Mouse (Mus musculus): ENCODE results near the gene Patz1. TPM values are rescaled to one million over a fixed set of nuclear protein-coding genes. Genes with fewer than 3 reads are reported as not detected.

Patz1 gene
- polyA plus RNA-seq, 1 experiment from 2014 or later, result 10.9 TPM

- Histone ChIP-seq H3K27ac (peak overlapping the region; percentile 22; the same call in 1 of the 2 replicates), H3K79me2 (ENCODE audit: inconsistent target) (no peaks in the 10 kb centered on the region), H3K36me3 (ENCODE audit: inconsistent target) (no peaks in the 10 kb centered on the region), H3K4me3 (ENCODE audit: inconsistent target) (peak overlapping the region; percentile 44)
- 5% methylated on average over 9 of the region's 9 CpGs for WGBS (ENCODE audit: missing documents)
Observed at GRCm38 (mm10) chr11:3330566-3330965, 41.9 kb downstream of the Patz1 start.

- WGBS (ENCODE audit: missing documents), result 8% methylated on average over 14 of the region's 14 CpGs
Observed at GRCm38 (mm10) chr11:3330991-3331750, 42.5 kb downstream of the Patz1 start.

GRCm38 (mm10) chr11:3331756-3332642 is 43.3 kb downstream of the Patz1 start:
- no peak overlapping the region for H3K27ac ChIP-seq
- 1% methylated on average over 68 of the region's 75 CpGs for WGBS (ENCODE audit: missing documents)
- H3K79me2 ChIP-seq (ENCODE audit: inconsistent target), result no peaks in the 10 kb centered on the region
- H3K36me3 ChIP-seq (ENCODE audit: inconsistent target), result no peaks in the 10 kb centered on the region
- peak overlapping the region; percentile 44; the same call in 1 of the 2 replicates for H3K4me3 ChIP-seq (ENCODE audit: inconsistent target)

More at GRCm38 (mm10) chr11:3330991-3331750, 42.5 kb downstream of the Patz1 start:
- Histone ChIP-seq H3K27ac (peak overlapping the region; percentile 22; the same call in 1 of the 2 replicates), H3K4me3 (ENCODE audit: inconsistent target) (peak overlapping the region; percentile 44), H3K36me3 (ENCODE audit: inconsistent target) (no peaks in the 10 kb centered on the region), H3K79me2 (ENCODE audit: inconsistent target) (no peaks in the 10 kb centered on the region)

GRCm38 (mm10) chr11:3333111-3333695 is 44.5 kb downstream of the Patz1 start:
- Histone ChIP-seq H3K79me2 (ENCODE audit: inconsistent target) (no peaks in the 10 kb centered on the region), H3K4me3 (ENCODE audit: inconsistent target) (no peak overlapping the region), H3K36me3 (ENCODE audit: inconsistent target) (no peaks in the 10 kb centered on the region), H3K27ac (no peak overlapping the region)
- 92% methylated on average over 11 of the region's 11 CpGs for WGBS (ENCODE audit: missing documents)

GRCm38 (mm10) chr11:3334141-3334710 is 45.6 kb downstream of the Patz1 start:
- no peak overlapping the region for H3K4me3 ChIP-seq (ENCODE audit: inconsistent target)
- H3K27ac ChIP-seq, result no peak overlapping the region
- no peaks in the 10 kb centered on the region for H3K79me2 ChIP-seq (ENCODE audit: inconsistent target)
- WGBS (ENCODE audit: missing documents), result 92% methylated on average over 10 of the region's 11 CpGs
- H3K36me3 ChIP-seq (ENCODE audit: inconsistent target), result no peaks in the 10 kb centered on the region

- Histone ChIP-seq H3K4me3 (ENCODE audit: inconsistent target) (no peak overlapping the region), H3K79me2 (ENCODE audit: inconsistent target) (no peaks in the 10 kb centered on the region), H3K27ac (no peak overlapping the region), H3K36me3 (ENCODE audit: inconsistent target) (no peaks in the 10 kb centered on the region)
- WGBS (ENCODE audit: missing documents), result 53% methylated on average over 9 of the region's 9 CpGs
Observed at GRCm38 (mm10) chr11:3334711-3335316, 46.1 kb downstream of the Patz1 start.

- H3K4me3 ChIP-seq (ENCODE audit: inconsistent target), result no peak overlapping the region
- H3K27ac ChIP-seq, result no peak overlapping the region
- H3K36me3 ChIP-seq (ENCODE audit: inconsistent target), result no peaks in the 10 kb centered on the region
- H3K79me2 ChIP-seq (ENCODE audit: inconsistent target), result no peaks in the 10 kb centered on the region
- 9% methylated on average over 11 of the region's 11 CpGs for WGBS (ENCODE audit: missing documents)
Observed at GRCm38 (mm10) chr11:3335651-3336216, 47.1 kb downstream of the Patz1 start.

- Histone ChIP-seq H3K27ac (no peak overlapping the region), H3K4me3 (ENCODE audit: inconsistent target) (no peak overlapping the region)
Observed at GRCm38 (mm10) chr11:3336602-3337001, 47.9 kb downstream of the Patz1 start.

GRCm38 (mm10) chr11:3337173-3337955 is 48.7 kb downstream of the Patz1 start:
- Histone ChIP-seq H3K4me3 (ENCODE audit: inconsistent target) (no peak overlapping the region), H3K36me3 (ENCODE audit: inconsistent target) (no peaks in the 10 kb centered on the region), H3K27ac (no peak overlapping the region), H3K79me2 (ENCODE audit: inconsistent target) (no peaks in the 10 kb centered on the region)
- 90% methylated on average over 11 of the region's 12 CpGs for WGBS (ENCODE audit: missing documents)

More at GRCm38 (mm10) chr11:3336602-3337001, 47.9 kb downstream of the Patz1 start:
- Histone ChIP-seq H3K36me3 (ENCODE audit: inconsistent target) (no peaks in the 10 kb centered on the region), H3K79me2 (ENCODE audit: inconsistent target) (no peaks in the 10 kb centered on the region)
- WGBS (ENCODE audit: missing documents), result 89% methylated on average over 3 of the region's 3 CpGs

GRCm38 (mm10) chr11:3337961-3338360 is 49.3 kb downstream of the Patz1 start:
- H3K27ac ChIP-seq, result no peak overlapping the region

GRCm38 (mm10) chr11:3341476-3341875 is 52.8 kb downstream of the Patz1 start:
- Histone ChIP-seq H3K79me2 (ENCODE audit: inconsistent target) (no peaks in the 10 kb centered on the region), H3K4me3 (ENCODE audit: inconsistent target) (no peak overlapping the region), H3K36me3 (ENCODE audit: inconsistent target) (peaks cover 12% of the 10 kb centered on the region), H3K27ac (no peak overlapping the region)
- WGBS (ENCODE audit: missing documents), result 92% methylated on average over 5 of the region's 5 CpGs

More at GRCm38 (mm10) chr11:3337961-3338360, 49.3 kb downstream of the Patz1 start:
- no peaks in the 10 kb centered on the region for H3K36me3 ChIP-seq (ENCODE audit: inconsistent target)
- no peaks in the 10 kb centered on the region for H3K79me2 ChIP-seq (ENCODE audit: inconsistent target)
- WGBS (ENCODE audit: missing documents), result 83% methylated on average over 5 of the region's 5 CpGs
- no peak overlapping the region for H3K4me3 ChIP-seq (ENCODE audit: inconsistent target)

GRCm38 (mm10) chr11:3344916-3345315 is 56.2 kb downstream of the Patz1 start:
- Histone ChIP-seq H3K79me2 (ENCODE audit: inconsistent target) (no peaks in the 10 kb centered on the region), H3K27ac (no peak overlapping the region), H3K4me3 (ENCODE audit: inconsistent target) (no peak overlapping the region), H3K36me3 (ENCODE audit: inconsistent target) (peaks cover 12% of the 10 kb centered on the region)
- 75% methylated on average over 3 of the region's 3 CpGs for WGBS (ENCODE audit: missing documents)

- Histone ChIP-seq H3K27ac (no peak overlapping the region), H3K36me3 (ENCODE audit: inconsistent target) (peaks cover 12% of the 10 kb centered on the region), H3K4me3 (ENCODE audit: inconsistent target) (no peak overlapping the region), H3K79me2 (ENCODE audit: inconsistent target) (no peaks in the 10 kb centered on the region)
- WGBS (ENCODE audit: missing documents), result 90% methylated on average over 7 of the region's 7 CpGs
Observed at GRCm38 (mm10) chr11:3346351-3346750, 57.7 kb downstream of the Patz1 start.
